Mouse (Mus musculus): ENCODE measurements around the gene Slc25a38. TPM values are rescaled to one million over a fixed set of nuclear protein-coding genes. Genes with fewer than 3 reads are reported as not detected.
"Not testable (repeated sequence)": the region's sequence is repeated elsewhere in the genome, so short reads cannot be mapped to it uniquely, and the experiment has no call there.

The Slc25a38 gene
- total RNA-seq, 2 experiments from 2014 or later: 10.4 to 12.1 TPM

DNA sequence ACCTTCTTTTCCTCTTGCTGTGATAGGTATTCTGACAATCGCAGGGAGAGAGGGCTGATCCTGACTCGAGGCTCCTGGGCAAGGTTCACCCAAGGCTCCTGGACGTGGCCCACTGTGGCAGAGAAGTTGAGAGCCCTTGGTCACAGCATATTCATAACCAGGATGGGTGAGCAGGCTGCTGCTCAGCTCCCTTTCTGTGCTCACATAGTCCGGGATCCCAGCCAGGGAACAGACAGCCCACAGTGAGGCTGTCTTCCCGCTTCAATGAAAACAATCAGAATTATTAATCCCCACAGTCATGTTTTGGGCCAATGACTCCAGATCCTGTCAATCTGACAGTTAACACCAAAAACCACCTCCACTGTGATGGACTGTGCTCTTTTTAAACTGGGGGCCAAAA is 28.2 kb upstream of the Slc25a38 start:
- no peak for DNase-seq
- Histone ChIP-seq H3K27ac (no peak overlapping the region), H3K4me3 (no peak overlapping the region)
- intact Hi-C loops (cut with DNase I): no loop called here
- TF ChIP-seq CTCF (IDR thresholded peaks at IDR 0.05): no peak

- intact Hi-C loops (cut with DNase I): no loop called here
- Histone ChIP-seq H3K27ac (no peak overlapping the region), H3K4me3 (no peak overlapping the region)
- no peak for TF ChIP-seq CTCF (IDR thresholded peaks at IDR 0.05)
- DNase-seq: no peak
Measured at GRCm38 (mm10) chr9:120082691-120083090, 27.5 kb upstream of the Slc25a38 start.

DNA sequence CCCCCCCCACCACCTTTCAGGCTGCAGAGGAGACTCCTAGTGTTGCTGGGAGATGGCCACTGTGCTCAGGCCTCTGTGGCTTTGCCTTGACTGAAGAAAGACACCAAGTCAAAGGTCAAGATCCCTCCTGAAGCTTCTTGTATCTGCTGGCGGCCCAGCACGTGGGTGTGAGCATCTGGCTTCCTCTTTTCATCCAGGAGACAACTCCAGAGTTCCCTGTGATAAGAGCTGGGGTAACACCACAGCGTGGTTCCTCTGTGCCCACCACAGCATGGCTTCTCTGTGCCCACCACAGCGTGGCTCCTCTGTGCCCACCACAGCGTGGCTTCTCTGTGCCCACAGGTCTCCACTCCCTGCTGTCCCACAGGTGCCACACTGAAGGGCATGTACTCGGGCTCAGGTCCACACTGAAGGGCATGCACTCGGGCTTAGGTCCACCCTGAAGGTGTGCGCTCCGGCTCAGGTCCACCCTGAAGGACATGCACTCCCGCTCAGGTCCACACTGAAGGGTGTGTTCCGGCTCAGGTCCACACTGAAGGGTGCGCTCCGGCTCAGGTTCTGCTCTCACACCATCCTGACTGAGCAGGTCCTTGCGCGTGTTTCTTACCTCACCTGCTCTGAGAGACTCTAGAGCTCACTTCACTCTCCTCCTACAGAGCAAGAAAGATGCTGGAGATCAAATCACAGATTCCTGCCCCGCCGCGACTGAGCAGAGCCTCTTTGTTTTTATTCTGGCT is 26.8 kb upstream of the Slc25a38 start:
- Histone ChIP-seq H3K27ac (no peak overlapping the region), H3K4me3 (no peak overlapping the region)
- intact Hi-C loops (cut with DNase I): no loop called here
- no peak for DNase-seq
- no peak for TF ChIP-seq CTCF (IDR thresholded peaks at IDR 0.05)

DNA sequence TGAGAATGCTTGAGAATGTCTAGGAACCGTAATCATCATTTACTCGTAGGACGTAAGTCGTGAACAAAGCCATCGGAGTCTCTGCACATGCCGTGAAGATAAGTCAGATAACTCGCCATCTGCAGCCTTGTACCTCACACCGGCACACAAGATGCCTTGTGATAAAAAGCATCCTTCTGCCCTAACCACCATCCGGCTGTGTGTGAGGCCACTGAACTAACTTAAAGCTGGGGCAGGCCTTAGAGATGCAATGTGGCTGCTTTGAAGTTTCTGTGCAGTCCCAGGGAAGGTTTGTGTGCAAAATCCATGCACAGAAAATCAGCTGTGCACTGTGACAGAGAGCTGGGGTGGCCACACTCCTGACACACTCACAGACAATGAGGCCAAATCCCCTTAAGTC is 25.8 kb upstream of the Slc25a38 start:
- Histone ChIP-seq H3K4me3 (no peak overlapping the region), H3K27ac (no peak overlapping the region)
- no peak for DNase-seq
- intact Hi-C loops (cut with DNase I): no loop called here
- TF ChIP-seq CTCF (IDR thresholded peaks at IDR 0.05): no peak

GRCm38 (mm10) chr9:120089125-120089524 is 21.0 kb upstream of the Slc25a38 start:
- H3K27ac ChIP-seq: no peak overlapping the region
- peak; percentile 7; the same call in 1 of the 2 replicates for TF ChIP-seq CTCF (IDR thresholded peaks at IDR 0.05)
- intact Hi-C loops (cut with DNase I): no loop called here

GRCm38 (mm10) chr9:120091086-120091485 is 19.1 kb upstream of the Slc25a38 start:
- H3K4me3 ChIP-seq: no peak overlapping the region
- intact Hi-C loops (cut with DNase I): no loop called here
- no peak for DNase-seq
- TF ChIP-seq CTCF (IDR thresholded peaks at IDR 0.05): no peak
- H3K27ac ChIP-seq: no peak overlapping the region

More at GRCm38 (mm10) chr9:120089125-120089524, 21.0 kb upstream of the Slc25a38 start:
- DNase-seq: no peak
- H3K4me3 ChIP-seq: no peak overlapping the region

GRCm38 (mm10) chr9:120091696-120092238 is 18.4 kb upstream of the Slc25a38 start, which contains the start of gene Ccr8:
TSS of gene Ccr8 (plus strand) at chr9:120092114.
- Histone ChIP-seq H3K27ac (no peak within 1 kb of the TSS), H3K4me3 (no peak within 1 kb of the TSS)
- DNase-seq: no peak
- no peak for TF ChIP-seq CTCF (IDR thresholded peaks at IDR 0.05)
- intact Hi-C loops (cut with DNase I): no loop called here

- Histone ChIP-seq H3K27ac (no peak overlapping the region), H3K4me3 (no peak overlapping the region)
- no peak for TF ChIP-seq CTCF (IDR thresholded peaks at IDR 0.05)
- no peak for DNase-seq
- intact Hi-C loops (cut with DNase I): no loop called here
Measured at GRCm38 (mm10) chr9:120093701-120094100, 16.5 kb upstream of the Slc25a38 start.

DNA sequence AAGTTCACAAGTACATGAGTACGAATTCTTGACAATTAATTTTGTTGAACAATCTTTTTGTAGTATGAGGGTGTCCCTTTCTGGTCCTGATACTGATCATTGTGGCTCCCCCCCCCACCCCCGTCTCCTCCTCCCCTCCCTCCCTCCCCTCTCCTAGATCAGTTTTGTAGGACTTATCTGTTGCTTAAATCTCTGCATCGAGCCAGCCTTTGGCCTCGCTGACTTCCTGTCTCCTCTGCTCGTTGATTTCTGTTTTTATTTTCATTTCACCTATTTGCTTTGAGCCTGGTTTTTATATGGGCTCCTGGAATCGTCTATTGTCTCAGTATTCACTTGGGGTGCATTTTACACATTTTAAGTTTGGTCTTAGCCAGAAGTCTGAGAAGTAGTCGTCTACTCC is 14.3 kb upstream of the Slc25a38 start:
- TF ChIP-seq CTCF (IDR thresholded peaks at IDR 0.05): no peak
- H3K4me3 ChIP-seq: no peak overlapping the region
- intact Hi-C loops (cut with DNase I): no loop called here
- H3K27ac ChIP-seq: no peak overlapping the region
- no peak for DNase-seq

- no peak overlapping the region for H3K27ac ChIP-seq
- no peak overlapping the region for H3K4me3 ChIP-seq
- intact Hi-C loops (cut with DNase I): loop anchor here (1.0 kb wide), 1 partner anchor 71 kb away; no protein-coding TSS in a partner anchor
- peak; percentile 87 for TF ChIP-seq CTCF (IDR thresholded peaks at IDR 0.05)
- peak; percentile 65 for DNase-seq
Measured at GRCm38 (mm10) chr9:120098682-120099081, 11.5 kb upstream of the Slc25a38 start.

GRCm38 (mm10) chr9:120099304-120099703 is 10.9 kb upstream of the Slc25a38 start:
- DNase-seq: no peak
- intact Hi-C loops (cut with DNase I): no loop called here
- no peak for TF ChIP-seq CTCF (IDR thresholded peaks at IDR 0.05)
- Histone ChIP-seq H3K27ac (no peak overlapping the region), H3K4me3 (no peak overlapping the region)

- Histone ChIP-seq H3K4me3 (no peak overlapping the region), H3K27ac (no peak overlapping the region)
- intact Hi-C loops (cut with DNase I): no loop called here
- DNase-seq: no peak
- no peak for TF ChIP-seq CTCF (IDR thresholded peaks at IDR 0.05)
Measured at GRCm38 (mm10) chr9:120101165-120101564, 9.0 kb upstream of the Slc25a38 start.

DNA sequence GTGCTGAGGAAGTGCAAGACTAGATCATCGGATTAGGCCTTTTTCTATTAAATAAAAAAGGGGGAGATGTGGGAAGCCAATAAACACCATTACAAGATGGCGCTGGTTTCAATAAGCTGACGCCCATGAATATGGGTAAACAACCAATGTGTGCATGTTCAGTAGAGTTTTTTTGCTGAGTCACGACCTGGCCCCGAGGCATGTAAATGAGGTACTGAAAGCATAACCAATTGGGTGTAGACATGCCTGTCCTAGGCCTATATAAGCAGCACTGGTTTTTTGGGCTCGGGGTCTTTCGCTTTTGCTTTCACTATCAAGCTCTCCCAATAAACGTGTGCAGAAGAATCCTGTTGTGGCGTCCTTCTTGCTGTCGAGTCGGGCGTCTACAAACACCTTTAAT is 1.2 kb upstream of the Slc25a38 start:
- H3K27ac ChIP-seq; intact Hi-C loops (cut with DNase I); H3K4me3 ChIP-seq; DNase-seq: not testable (repeated sequence)

Measured in gastrocnemius, adult 2 months (tissue).